Mouse (Mus musculus) C2C12 (cell line): ENCODE measurements around the gene Elac2. TPM values are rescaled to one million over a fixed set of nuclear protein-coding genes. Genes with fewer than 3 reads are reported as not detected.

Source experiments
- H3K27me3 ChIP-seq: one replicate; pipeline ENCODE4 v1.6.1; 2011; ENCODE audit not compliant: control insufficient read depth, insufficient read depth, insufficient read length
- H3K36me3 ChIP-seq: one replicate; pipeline ENCODE4 v1.6.1; 2011; ENCODE audit not compliant: control insufficient read depth, insufficient read depth
- H3K4me3 ChIP-seq: one replicate; pipeline ENCODE4 v1.5.1; 2011; ENCODE audit warnings: mild to moderate bottlenecking, control low read depth; ENCODE audit not compliant: poor library complexity, insufficient read depth, severe bottlenecking
- H3K79me2 ChIP-seq: one replicate; pipeline ENCODE4 v1.6.1; 2011; ENCODE audit not compliant: control insufficient read depth, insufficient read depth
- H3K79me3 ChIP-seq: one replicate; pipeline ENCODE4 v1.6.1; 2011; ENCODE audit warnings: low read depth, control low read depth
- H3ac ChIP-seq: one replicate; pipeline ENCODE3; 2011; ENCODE audit warnings: low read depth; ENCODE audit not compliant: control insufficient read depth, insufficient read length
- CEBPB ChIP-seq: IDR thresholded peaks from one replicate; pipeline ENCODE4 v1.6.1; 2011; ENCODE audit warnings: low read depth, mild to moderate bottlenecking, control low read depth, moderate library complexity
- CTCF ChIP-seq: IDR thresholded peaks from one replicate; pipeline ENCODE4 v1.5.1; 2011; ENCODE audit not compliant: control insufficient read depth, insufficient read depth, insufficient read length
- FOSL1 ChIP-seq: IDR thresholded peaks from one replicate; pipeline ENCODE4 v1.8.0; 2011; ENCODE audit warnings: mild to moderate bottlenecking, low read length; ENCODE audit not compliant: poor library complexity, insufficient read depth, severe bottlenecking
- MAX ChIP-seq: IDR thresholded peaks from one replicate; pipeline ENCODE4 v1.6.1; 2011; ENCODE audit warnings: mild to moderate bottlenecking, control low read depth
- MYOD1 ChIP-seq: IDR thresholded peaks from one replicate; pipeline ENCODE4 v1.6.1; 2011; ENCODE audit warnings: low read depth; ENCODE audit not compliant: control insufficient read depth, insufficient read length
- MYOG ChIP-seq: IDR thresholded peaks from one replicate; pipeline ENCODE4 v1.6.1; 2011; ENCODE audit not compliant: control insufficient read depth, insufficient read length; ENCODE audit errors: extremely low read depth
- USF1 ChIP-seq: IDR thresholded peaks from one replicate; pipeline ENCODE4 v1.6.1; 2011; ENCODE audit warnings: low read depth, mild to moderate bottlenecking, control low read depth, moderate library complexity
- polyA plus RNA-seq: library from polyadenylated mRNA; unstranded; fragments of >200 nt; fragmentation: generic; extraction: Trizol; gene quantifications from one replicate; pipeline ENCODE4 v1.2.1, GENCODE M21; 2012; ENCODE audit warnings: missing spikeins

The Elac2 gene
- polyA plus RNA-seq, 1 experiment = 43.5 TPM

GRCm38 (mm10) chr11:65020744-65021143 is 41.9 kb downstream of the Elac2 start:
- no peak overlapping the region for H3ac ChIP-seq
- H3K79me2 ChIP-seq = no peaks in the 10 kb centered on the region
- no peaks in the 10 kb centered on the region for H3K27me3 ChIP-seq
- no peaks in the 10 kb centered on the region for H3K36me3 ChIP-seq
- H3K79me3 ChIP-seq = no peaks in the 10 kb centered on the region
- TF ChIP-seq MYOG (no peak), MAX (no peak), USF1 (no peak), CTCF (no peak), CEBPB (no peak), FOSL1 (no peak), MYOD1 (no peak)
- no peak overlapping the region for H3K4me3 ChIP-seq

DNA sequence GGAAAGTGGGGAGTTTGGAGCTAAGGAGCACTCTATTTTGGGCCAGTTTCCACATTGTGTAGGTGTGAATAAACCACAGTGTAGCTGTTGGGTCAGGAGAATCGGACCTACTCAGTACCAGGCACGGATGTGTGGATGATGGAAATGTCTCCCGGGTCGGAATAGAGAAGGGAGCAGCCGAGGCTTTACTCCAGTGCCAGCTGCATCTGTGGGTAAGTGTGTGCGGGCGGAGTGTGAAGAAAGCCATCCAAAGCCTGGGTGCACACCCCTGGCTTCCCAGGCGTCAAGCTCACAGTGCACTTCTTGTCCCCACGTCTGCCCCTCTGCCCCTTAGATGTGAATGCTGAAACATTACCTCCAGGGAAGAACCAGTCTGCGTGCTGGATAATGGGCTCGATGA is 43.9 kb downstream of the Elac2 start:
- Histone ChIP-seq H3K79me2 (no peaks in the 10 kb centered on the region), H3K36me3 (no peaks in the 10 kb centered on the region), H3ac (no peak overlapping the region), H3K4me3 (no peak overlapping the region), H3K79me3 (no peaks in the 10 kb centered on the region), H3K27me3 (no peaks in the 10 kb centered on the region)
- TF ChIP-seq CEBPB = no peak

DNA sequence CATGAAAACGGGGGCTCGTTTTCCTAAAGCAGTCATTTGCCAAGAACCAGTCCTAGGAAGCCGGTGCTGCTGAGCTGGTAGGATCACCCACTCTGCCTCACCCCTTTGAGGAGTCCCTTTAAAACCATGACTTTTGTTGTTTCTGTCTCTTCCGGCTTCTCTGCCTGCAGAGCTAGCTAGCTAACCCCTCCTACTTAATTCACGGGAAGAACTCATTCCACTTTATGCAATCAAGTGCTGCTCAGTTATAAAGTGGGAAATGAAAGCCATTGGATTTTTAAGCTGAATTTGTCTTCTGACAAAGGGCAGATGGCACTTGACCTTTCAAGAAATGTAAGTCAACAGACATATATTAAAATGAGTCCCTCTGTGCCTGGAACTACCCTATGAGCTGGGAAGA is 49.2 kb downstream of the Elac2 start:
- Histone ChIP-seq H3K4me3 (no peak overlapping the region), H3K79me2 (no peaks in the 10 kb centered on the region), H3K27me3 (no peaks in the 10 kb centered on the region), H3K36me3 (no peaks in the 10 kb centered on the region), H3K79me3 (no peaks in the 10 kb centered on the region), H3ac (no peak overlapping the region)
- TF ChIP-seq CTCF (no peak), CEBPB (no peak), MAX (no peak), USF1 (no peak), MYOD1 (no peak), FOSL1 (no peak), MYOG (no peak)

DNA sequence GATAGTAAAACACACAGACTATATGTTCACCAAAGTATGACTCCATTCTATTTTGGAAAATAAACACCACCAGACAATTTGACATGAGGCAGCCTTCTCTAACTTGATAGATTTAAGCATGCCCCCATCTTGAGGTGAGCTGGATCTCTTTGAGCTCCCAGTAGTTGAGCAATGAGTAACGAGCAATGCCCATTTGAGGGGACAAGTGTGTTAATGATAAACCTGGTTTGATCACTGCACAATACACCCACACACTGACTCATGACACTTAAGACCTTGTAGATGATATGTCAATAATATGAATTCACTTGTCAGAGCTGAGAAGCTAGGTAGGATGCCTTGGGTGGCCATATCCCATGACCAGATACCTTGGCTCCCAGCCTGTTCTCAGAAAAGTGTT is 51.4 kb downstream of the Elac2 start:
- H3K36me3 ChIP-seq = no peaks in the 10 kb centered on the region

DNA sequence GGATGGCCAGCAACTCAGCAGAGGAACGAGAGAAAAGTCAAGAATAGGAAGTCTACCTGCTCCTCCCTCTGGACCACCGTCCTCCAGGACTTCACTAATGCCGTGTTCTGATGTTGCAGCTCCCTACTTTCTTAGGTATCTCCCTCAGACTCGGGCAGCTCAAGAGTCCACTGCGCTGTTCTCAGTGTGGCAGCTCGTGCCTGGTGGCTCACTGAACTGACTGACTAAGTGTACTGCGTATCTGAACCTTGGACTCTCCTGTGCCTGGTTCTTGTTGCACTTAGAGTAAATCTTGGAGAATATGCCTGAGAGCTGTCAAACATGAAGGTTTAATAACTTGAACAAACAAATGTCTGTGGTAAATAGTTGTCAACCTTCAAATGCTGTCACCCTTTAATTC is 53.4 kb downstream of the Elac2 start:
- no peak overlapping the region for H3ac ChIP-seq
- no peaks in the 10 kb centered on the region for H3K36me3 ChIP-seq
- no peaks in the 10 kb centered on the region for H3K79me2 ChIP-seq
- H3K27me3 ChIP-seq = no peaks in the 10 kb centered on the region
- no peak overlapping the region for H3K4me3 ChIP-seq
- TF ChIP-seq CEBPB (no peak), MYOG (no peak), CTCF (no peak), MYOD1 (no peak), FOSL1 (no peak)
- no peaks in the 10 kb centered on the region for H3K79me3 ChIP-seq

More for the DNA sequence above, 51.4 kb downstream of the Elac2 start:
- no peaks in the 10 kb centered on the region for H3K79me3 ChIP-seq
- H3K4me3 ChIP-seq = no peak overlapping the region
- no peaks in the 10 kb centered on the region for H3K27me3 ChIP-seq
- no peaks in the 10 kb centered on the region for H3K79me2 ChIP-seq
- TF ChIP-seq CEBPB (no peak), MYOD1 (no peak), FOSL1 (no peak), CTCF (no peak), MYOG (no peak), MAX (no peak), USF1 (no peak)
- no peak overlapping the region for H3ac ChIP-seq

- Histone ChIP-seq H3K79me2 (no peaks in the 10 kb centered on the region), H3K36me3 (no peaks in the 10 kb centered on the region), H3K4me3 (no peak overlapping the region), H3K27me3 (no peaks in the 10 kb centered on the region), H3K79me3 (no peaks in the 10 kb centered on the region), H3ac (no peak overlapping the region)
- TF ChIP-seq CEBPB (no peak), USF1 (no peak), MYOG (no peak), FOSL1 (no peak), MYOD1 (no peak), MAX (no peak), CTCF (no peak)
Measured at GRCm38 (mm10) chr11:65038996-65039395, 60.2 kb downstream of the Elac2 start.
